Comparison of ENCODE assay signal across 9 mouse cellular contexts in genomic region chr9:15813002-15813911, GRCm38 (mm10).
DNase-seq lines count a peak whose midpoint lies in the region.
"Had no signal": no experiment of that assay in that cellular context is flagged by ENCODE, and none has a peak within 500 bp of the region (broad histone marks: within the 10 kb centered on the region; RNA-seq: fewer than 3 reads in every experiment).

No protein-coding gene starts in this region.

- DNase-seq in layer of hippocampus, adult 11-12 months (ENCODE audit: low spot score), result peak; percentile 27
- no peak for DNase-seq in layer of hippocampus, adult 9-10 months (ENCODE audit: low spot score)
- DNase-seq in frontal cortex, postnatal 10 days (ENCODE audit: low spot score in 2 of 2), result peak; percentile 21 to 25
- DNase-seq in layer of hippocampus, postnatal 10 days (ENCODE audit: low spot score in 2 of 2), result peak; percentile 49 to 52
- DNase-seq in right cerebral cortex, postnatal 10 days (ENCODE audit: low spot score in 2 of 2), result peak; percentile 70 to 71
- DNase-seq in cerebellum, adult 11-12 months, result no peak
- no peak for DNase-seq in adrenal gland, postnatal 4 days (ENCODE audit: low spot score in 2 of 2)
- no peak for DNase-seq in ovary, postnatal 14 days (ENCODE audit: low spot score)
- DNase-seq: cerebellum, adult 9-11 months had no signal

Comparison
In these comparisons a context has a peak if more than half of its experiments do, and no peak if none do; other contexts are left out.
1. DNase-seq: peak in layer of hippocampus, adult 11-12 months (single experiment), frontal cortex, postnatal 10 days (2 of 2), layer of hippocampus, postnatal 10 days (2 of 2) and right cerebral cortex, postnatal 10 days (2 of 2); none in layer of hippocampus, adult 9-10 months (single experiment), cerebellum, adult 11-12 months (single experiment), adrenal gland, postnatal 4 days (0 of 2) and ovary, postnatal 14 days (single experiment).